Mouse (Mus musculus): ENCODE data around the gene Gm10413. TPM values are rescaled to one million over a fixed set of nuclear protein-coding genes. Genes with fewer than 3 reads are reported as not detected.

Gm10413 gene
- polyA plus RNA-seq (2012; rRNA removed): not detected in 2 replicates

GRCm38 (mm10) chr14:3394793-3395192 is at the start of gene Gm10413:
Gene Gm10413 (plus strand): TSS chr14:3395093.

GRCm38 (mm10) chr14:3412314-3412713 is 17.4 kb downstream of the Gm10413 start, which contains the start of gene Gm10409:
Gene Gm10409 (plus strand): TSS chr14:3412614.

GRCm38 (mm10) chr14:3427803-3428202 is 32.9 kb downstream of the Gm10413 start, which contains the start of gene Gm3005:
Gene Gm3005 (plus strand): TSS chr14:3428103.

GRCm38 (mm10) chr14:3449079-3449478 is 54.2 kb downstream of the Gm10413 start, which contains the start of gene Gm10408:
Gene Gm10408 (plus strand): TSS chr14:3449379.

Other genes with a start within 250 kb of the Gm10413 start
- not detected in 2 replicates for gene Gm5795, start 206.8 kb upstream of the Gm10413 start, polyA plus RNA-seq (2012; rRNA removed)
- 0.14 TPM in 1 of 2 replicates, not detected in the other for gene D830030K20Rik, start 186.6 kb upstream of the Gm10413 start, polyA plus RNA-seq (2012; rRNA removed)
- not detected in 2 replicates for gene Gm2956, start 62.5 kb upstream of the Gm10413 start, polyA plus RNA-seq (2012; rRNA removed)
- not detected in 2 replicates for gene Gm10409, start 17.5 kb downstream of the Gm10413 start, polyA plus RNA-seq (2012; rRNA removed)
- gene Gm3005, start 33.0 kb downstream of the Gm10413 start, polyA plus RNA-seq (2012; rRNA removed): not detected in 2 replicates
- gene Gm10408, start 54.3 kb downstream of the Gm10413 start, polyA plus RNA-seq (2012; rRNA removed): not detected in 2 replicates
- not detected in 2 replicates for gene Gm3012, start 239.4 kb downstream of the Gm10413 start, polyA plus RNA-seq (2012; rRNA removed)